Mouse (Mus musculus) ES-E14 (cell line): Measurements from ENCODE around the gene Zfp383.

ENCODE experiments used
- CHD2 ChIP-seq: IDR thresholded peaks from 2 replicates; pipeline ENCODE4 v1.6.1; 2014; ENCODE audit warnings: mild to moderate bottlenecking, low read depth, low read length, inconsistent platforms
- ZC3H11A ChIP-seq: IDR thresholded peaks from 2 replicates; pipeline ENCODE4 v1.6.1; 2012; ENCODE audit warnings: low read depth, mild to moderate bottlenecking, inconsistent platforms, low read length, borderline replicate concordance

DNA sequence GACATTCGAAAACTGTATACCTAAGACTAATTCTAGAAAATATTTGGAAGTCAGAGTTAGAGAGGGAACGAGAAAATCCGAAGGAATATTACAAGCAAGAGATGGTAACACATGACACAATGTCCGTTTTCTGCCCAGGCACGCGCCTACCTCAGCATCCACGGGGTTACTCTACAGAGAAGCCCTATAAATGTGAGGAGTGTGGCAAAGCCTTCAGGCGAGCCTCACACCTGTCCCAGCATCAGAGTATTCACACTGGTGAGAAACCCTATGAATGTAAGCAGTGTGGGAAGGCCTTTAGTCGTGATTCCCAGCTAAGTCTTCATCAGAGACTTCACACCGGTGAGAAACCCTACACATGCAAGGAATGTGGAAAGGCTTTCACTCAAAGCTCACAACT is 33.8 kb upstream of the Zfp383 start:
- TF ChIP-seq ZC3H11A = no peak
- TF ChIP-seq CHD2 = no peak
